Mouse (Mus musculus) limb, embryonic 11.5 days (tissue): ENCODE results near the gene Fam57a. TPM values are rescaled to one million over a fixed set of nuclear protein-coding genes. Genes with fewer than 3 reads are reported as not detected.
"Not testable (repeated sequence)": the region's sequence is repeated elsewhere in the genome, so short reads cannot be mapped to it uniquely, and the experiment has no call there.

ENCODE experiments used
- ATAC-seq: fragments of 200-750 bp; cut with Nextera tagmentation; 2 replicates; pipeline ENCODE4 v1.8.0; 2017; ENCODE audit warnings: low read depth; ENCODE audit not compliant: insufficient number of reproducible peaks, low FRiP score, low TSS enrichment
- DNase-seq: peaks from one replicate; pipeline ENCODE4 v3.0.0-alpha.2; 2015; ENCODE audit warnings: low spot score
- H3K27ac ChIP-seq: fragments of 300-500 bp; sonication (generic); replicated peaks from 2 replicates; pipeline ENCODE4 v1.5.1; 2014; ENCODE audit warnings: low read depth, mild to moderate bottlenecking, low read length
- H3K27me3 ChIP-seq: fragments of 300-500 bp; sonication (generic); 2 replicates; pipeline ENCODE4 v1.6.1; 2014; ENCODE audit warnings: mild to moderate bottlenecking, low read length, mixed read lengths; ENCODE audit not compliant: control insufficient read depth, insufficient read depth
- H3K36me3 ChIP-seq: fragments of 300-500 bp; sonication (generic); 2 replicates; pipeline ENCODE4 v1.6.1; 2014; ENCODE audit warnings: mild to moderate bottlenecking, low read length, moderate library complexity, mixed read lengths; ENCODE audit not compliant: control insufficient read depth, insufficient read depth
- H3K4me1 ChIP-seq: fragments of 300-500 bp; sonication (generic); 2 replicates; pipeline ENCODE4 v1.6.1; 2014; ENCODE audit warnings: low read length, mixed read lengths; ENCODE audit not compliant: control insufficient read depth, insufficient read depth
- H3K4me2 ChIP-seq: fragments of 300-500 bp; sonication (generic); 2 replicates; pipeline ENCODE4 v1.6.1; 2014; ENCODE audit warnings: low read depth, mild to moderate bottlenecking, moderate library complexity; ENCODE audit not compliant: severe bottlenecking
- H3K4me3 ChIP-seq: fragments of 300-500 bp; sonication (generic); 2 replicates; pipeline ENCODE4 v1.5.1; 2014; ENCODE audit warnings: low read depth, low read length
- H3K9ac ChIP-seq: fragments of 300-500 bp; sonication (generic); 2 replicates; pipeline ENCODE4 v1.6.1; 2014; ENCODE audit warnings: mild to moderate bottlenecking, low read length
- H3K9me3 ChIP-seq: fragments of 300-500 bp; sonication (generic); 2 replicates; pipeline ENCODE4 v1.6.1; 2016; ENCODE audit warnings: low read length; ENCODE audit not compliant: control insufficient read depth
- WGBS: fragments of 180-500 bp; shearing (Covaris S2); extraction: QIAGEN DNeasy Blood & Tissue Kit; methylation state at CpG from one replicate; pipeline ENCODE4 v1.1.7; 2014; 5-methylcytosine and 5-hydroxymethylcytosine counted together
- polyA plus RNA-seq: library from polyadenylated mRNA; unstranded; fragments of >200 nt; fragmentation: Nextera tagmentation; extraction: Ambion mirVana; gene quantifications from 2 replicates; pipeline ENCODE4 v1.2.1, GENCODE M21; 2014

The Fam57a gene
- polyA plus RNA-seq, 1 experiment from 2014 or later, result 37.0 TPM

- no peak overlapping the region for H3K4me3 ChIP-seq
- no peaks in the 10 kb centered on the region for H3K36me3 ChIP-seq
- H3K4me2 ChIP-seq, result no peak overlapping the region
- no peaks in the 10 kb centered on the region for H3K27me3 ChIP-seq
- DNase-seq (no peak), ATAC-seq (no peak)
- H3K9ac ChIP-seq, result no peak overlapping the region
- no peaks in the 10 kb centered on the region for H3K9me3 ChIP-seq
- no peak overlapping the region for H3K27ac ChIP-seq
- 55% methylated on average over 8 of the region's 8 CpGs for WGBS
- H3K4me1 ChIP-seq, result no peaks in the 10 kb centered on the region; the same call in 1 of the 2 replicates
Observed at GRCm38 (mm10) chr11:76196977-76197469, 17.6 kb downstream of the Fam57a start.

GRCm38 (mm10) chr11:76201761-76202674 is 22.5 kb downstream of the Fam57a start:
- H3K27ac ChIP-seq, result peak overlapping the region; percentile 42; the same call in 1 of the 2 replicates
- H3K4me3 ChIP-seq, result peak overlapping the region; percentile 92
- peaks cover 5% of the 10 kb centered on the region; the same call in 1 of the 2 replicates for H3K36me3 ChIP-seq
- peak overlapping the region; percentile 86 for H3K4me2 ChIP-seq
- no peaks in the 10 kb centered on the region for H3K27me3 ChIP-seq
- WGBS, result under 1% methylated on average over 84 of the region's 90 CpGs
- H3K4me1 ChIP-seq, result peaks cover 4% of the 10 kb centered on the region
- ATAC-seq (peak; percentile 92), DNase-seq (peak; percentile 83)
- peak overlapping the region; percentile 89 for H3K9ac ChIP-seq
- H3K9me3 ChIP-seq, result no peaks in the 10 kb centered on the region

- Histone ChIP-seq H3K4me2 (no peak overlapping the region), H3K27ac (no peak overlapping the region), H3K4me3 (no peak overlapping the region), H3K4me1 (peaks cover 4% of the 10 kb centered on the region; the same call in 1 of the 2 replicates), H3K36me3 (peaks cover 7% of the 10 kb centered on the region; the same call in 1 of the 2 replicates), H3K9me3 (no peaks in the 10 kb centered on the region), H3K27me3 (no peaks in the 10 kb centered on the region), H3K9ac (no peak overlapping the region)
- ATAC-seq (no peak), DNase-seq (no peak)
- WGBS, result 94% methylated on average over 5 of the region's 5 CpGs
Observed at GRCm38 (mm10) chr11:76206793-76207192, 27.3 kb downstream of the Fam57a start.

GRCm38 (mm10) chr11:76210228-76210985 is 30.9 kb downstream of the Fam57a start:
- Histone ChIP-seq H3K36me3 (peaks cover 22% of the 10 kb centered on the region; the same call in 1 of the 2 replicates), H3K4me3 (no peak overlapping the region), H3K9me3 (no peaks in the 10 kb centered on the region), H3K27me3 (no peaks in the 10 kb centered on the region), H3K4me1 (no peaks in the 10 kb centered on the region), H3K9ac (no peak overlapping the region), H3K4me2 (no peak overlapping the region), H3K27ac (no peak overlapping the region)
- DNase-seq (no peak), ATAC-seq (no peak)
- 92% methylated on average over 13 of the region's 13 CpGs for WGBS

GRCm38 (mm10) chr11:76211595-76211994 is 32.1 kb downstream of the Fam57a start:
- H3K27ac ChIP-seq, H3K27me3 ChIP-seq, H3K4me3 ChIP-seq, DNase-seq, H3K9ac ChIP-seq, H3K9me3 ChIP-seq, H3K4me1 ChIP-seq, H3K4me2 ChIP-seq, ATAC-seq: not testable (repeated sequence)
- WGBS, result 90% methylated on average over 3 of the region's 6 CpGs
- H3K36me3 ChIP-seq, result peaks cover 17% of the 10 kb centered on the region; the same call in 1 of the 2 replicates

GRCm38 (mm10) chr11:76213841-76214240 is 34.4 kb downstream of the Fam57a start:
- 93% methylated on average over 5 of the region's 5 CpGs for WGBS
- no peak overlapping the region for H3K4me3 ChIP-seq
- ATAC-seq, result no peak
- no peak overlapping the region for H3K4me2 ChIP-seq
- H3K9me3 ChIP-seq, result no peaks in the 10 kb centered on the region
- H3K36me3 ChIP-seq, result peaks cover 15% of the 10 kb centered on the region; the same call in 1 of the 2 replicates
- H3K27me3 ChIP-seq, result no peaks in the 10 kb centered on the region
- no peak overlapping the region for H3K27ac ChIP-seq
- peaks cover 3% of the 10 kb centered on the region; the same call in 1 of the 2 replicates for H3K4me1 ChIP-seq
- DNase-seq, result no peak
- H3K9ac ChIP-seq, result no peak overlapping the region

- Histone ChIP-seq H3K36me3 (peaks cover 15% of the 10 kb centered on the region; the same call in 1 of the 2 replicates), H3K27me3 (no peaks in the 10 kb centered on the region), H3K9ac (no peak overlapping the region), H3K9me3 (no peaks in the 10 kb centered on the region), H3K4me2 (no peak overlapping the region), H3K4me3 (no peak overlapping the region), H3K4me1 (peaks cover 3% of the 10 kb centered on the region; the same call in 1 of the 2 replicates), H3K27ac (no peak overlapping the region)
- WGBS, result 96% methylated on average over 2 of the region's 2 CpGs
- ATAC-seq (no peak), DNase-seq (no peak)
Observed at GRCm38 (mm10) chr11:76215011-76215410, 35.5 kb downstream of the Fam57a start.

- Histone ChIP-seq H3K9ac (peak overlapping the region; percentile 91; the same call in 1 of the 2 replicates), H3K9me3 (no peaks in the 10 kb centered on the region), H3K27ac (no peak overlapping the region), H3K4me2 (0 out of 2 replicates have a peak overlapping the region, but pooled peaks have one; percentile 55), H3K4me1 (peaks cover 3% of the 10 kb centered on the region; the same call in 1 of the 2 replicates), H3K27me3 (no peaks in the 10 kb centered on the region), H3K36me3 (peaks cover 15% of the 10 kb centered on the region; the same call in 1 of the 2 replicates), H3K4me3 (peak overlapping the region; percentile 67; the same call in 1 of the 2 replicates)
- 91% methylated on average over 5 of the region's 5 CpGs for WGBS
- ATAC-seq (no peak), DNase-seq (no peak)
Observed at GRCm38 (mm10) chr11:76216049-76216540, 36.6 kb downstream of the Fam57a start.
